Mouse (Mus musculus): ENCODE data around the gene Synpo2. TPM values are rescaled to one million over a fixed set of nuclear protein-coding genes. Genes with fewer than 3 reads are reported as not detected.

The Synpo2 gene
- total RNA-seq (2023), result not detected in 2 replicates

GRCm38 (mm10) chr3:123235921-123236320 is at the start of gene Synpo2:
Gene Synpo2, minus strand, starts transcription at chr3:123236149.

GRCm38 (mm10) chr3:123266753-123267651 is 31.1 kb upstream of the Synpo2 start, which contains the start of gene Sec24d:
Gene Sec24d, plus strand, starts transcription at chr3:123267455.

GRCm38 (mm10) chr3:123034752-123035151 is 201.2 kb downstream of the Synpo2 start, which contains the start of gene Myoz2:
Gene Myoz2, minus strand, starts transcription at chr3:123035015.

Other genes starting within 250 kb of the Synpo2 start
- not detected in 2 replicates for gene Myoz2, start 201.1 kb downstream of the Synpo2 start, total RNA-seq (2023)
- gene Sec24d, start 31.3 kb upstream of the Synpo2 start, total RNA-seq (2023), result 13.9 and 19.2 TPM in 2 replicates
- gene Mettl14, start 150.0 kb upstream of the Synpo2 start, total RNA-seq (2023), result 6.8 and 8.9 TPM in 2 replicates
- gene Prss12, start 210.8 kb upstream of the Synpo2 start, total RNA-seq (2023), result not detected in 2 replicates

All from neutrophil, adult 65 days (primary cell).